Mouse (Mus musculus) brain, embryonic 14.5 days (tissue): ENCODE measurements around the gene Ms4a4a.

Experiments used
- CTCF ChIP-seq: fragments of 200-500 bp; IDR thresholded peaks from 2 replicates; pipeline ENCODE4 v1.5.1; 2012; ENCODE audit warnings: inconsistent platforms, mild to moderate bottlenecking, moderate library complexity, borderline replicate concordance; ENCODE audit not compliant: insufficient read depth, insufficient read length; ENCODE audit errors: extremely low read depth
- POLR2A ChIP-seq: fragments of 200-500 bp; IDR thresholded peaks from 2 replicates; pipeline ENCODE4 v1.6.1; 2012; ENCODE audit warnings: mild to moderate bottlenecking, inconsistent platforms, borderline replicate concordance; ENCODE audit not compliant: poor library complexity, insufficient read depth, insufficient read length, severe bottlenecking; ENCODE audit errors: extremely low read depth

DNA sequence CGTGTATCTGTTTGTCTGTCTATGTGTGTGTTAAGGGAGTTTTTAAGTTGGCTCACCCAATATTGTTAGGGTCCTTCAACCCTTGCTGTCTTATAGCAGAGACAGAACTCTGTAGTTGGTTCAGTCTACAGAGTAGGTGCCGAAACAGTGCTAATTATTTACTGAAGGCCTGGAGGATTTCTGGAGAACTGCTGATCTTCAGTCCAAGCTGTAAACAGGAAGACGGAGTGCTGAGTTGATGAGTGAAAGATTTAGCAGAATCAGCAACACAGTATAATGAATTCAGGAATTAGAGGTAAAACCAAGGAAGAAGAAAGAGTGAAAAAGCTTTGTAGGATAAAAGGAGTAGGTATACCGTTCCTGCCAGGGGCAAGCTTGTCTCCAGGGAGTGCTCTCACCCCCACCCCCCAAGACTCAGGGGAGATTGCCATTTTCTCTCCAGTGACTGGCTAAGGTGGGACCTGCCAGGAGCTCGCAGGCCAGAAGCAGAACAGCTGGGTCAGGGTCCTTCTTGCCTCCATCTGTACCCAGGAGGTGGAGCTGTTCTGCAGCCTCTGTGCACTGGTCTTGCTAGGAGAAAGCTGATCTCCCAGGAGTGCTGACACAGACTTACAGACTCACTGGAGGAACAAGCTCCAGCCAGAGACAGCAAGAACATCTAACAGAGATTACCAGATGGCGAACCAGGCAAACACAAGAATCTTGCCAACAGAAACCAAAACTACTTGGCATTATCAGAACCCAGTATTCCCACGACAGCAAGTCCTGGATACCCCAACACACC is 25.4 kb upstream of the Ms4a4a start:
- TF ChIP-seq POLR2A, result no peak
- TF ChIP-seq CTCF, result no peak
